ENCODE assay signal across 8 mouse cellular contexts in genomic region chr4:149922121-149922718, GRCm38 (mm10). TPM values are rescaled to one million over a fixed set of nuclear protein-coding genes. Genes with fewer than 3 reads are reported as not detected.
DNase-seq lines count a peak whose midpoint lies in the region; ATAC-seq lines count a peak whose summit lies in the region.

No protein-coding gene starts in this region.

- WGBS in embryonic facial prominence, embryonic 11.5 days, result 16% methylated on average over 14 of the region's 14 CpGs
- 30% methylated on average over 14 of the region's 14 CpGs for WGBS in heart, embryonic 11.5 days (ENCODE audit: insufficient replicate concordance)

- H3K9ac ChIP-seq in embryonic facial prominence, embryonic 11.5 days (replicated peaks; ENCODE audit: low read length), result peak overlapping the region; percentile 26; the same call in 1 of the 2 replicates
- H3K9ac ChIP-seq in heart, embryonic 11.5 days (ENCODE audit: low read depth, low read length), result no peak overlapping the region

- ATAC-seq in embryonic facial prominence, embryonic 11.5 days (replicated peaks; ENCODE audit: insufficient number of reproducible peaks, low FRiP score, low TSS enrichment, low read depth), result peak; percentile 77
- ATAC-seq in heart, embryonic 11.5 days (replicated peaks; ENCODE audit: insufficient number of reproducible peaks, low FRiP score, low TSS enrichment), result 0 out of 2 replicates have a peak, but pooled peaks have one; percentile 28
- ATAC-seq in inflammation-experienced regulatory T-cells, adult 6 months, result no peak

- no peaks in the 10 kb centered on the region for H3K9me3 ChIP-seq in embryonic facial prominence, embryonic 11.5 days (replicated peaks; ENCODE audit: control insufficient read depth, low read length)
- no peaks in the 10 kb centered on the region for H3K9me3 ChIP-seq in heart, embryonic 11.5 days (replicated peaks; ENCODE audit: control insufficient read depth, low read length)

- DNase-seq in ZHBTc4 (ENCODE audit: low read depth, low spot score), result peak; percentile 50
- DNase-seq in embryonic facial prominence, embryonic 11.5 days (ENCODE audit: low spot score), result peak; percentile 93
- DNase-seq in kidney, adult 8-10 months, result peak; percentile 36 to 41
- peak; percentile 87 for DNase-seq in lung, postnatal 36 days
- DNase-seq in testis, postnatal 14 days (ENCODE audit: low spot score), result peak; percentile 40
- DNase-seq in right cerebral cortex, postnatal 25 days, result no peak

- H3K4me3 ChIP-seq in embryonic facial prominence, embryonic 11.5 days (ENCODE audit: low read depth, low read length), result no peak overlapping the region
- no peak overlapping the region for H3K4me3 ChIP-seq in heart, embryonic 11.5 days (ENCODE audit: low read depth, low read length)

- no peaks in the 10 kb centered on the region for H3K27me3 ChIP-seq in embryonic facial prominence, embryonic 11.5 days (ENCODE audit: control insufficient read depth, insufficient read depth, low read length)
- H3K27me3 ChIP-seq in heart, embryonic 11.5 days (ENCODE audit: control insufficient read depth, insufficient read depth, low read length), result no peaks in the 10 kb centered on the region

- peak overlapping the region; percentile 85 for H3K27ac ChIP-seq in embryonic facial prominence, embryonic 11.5 days (replicated peaks; ENCODE audit: low read depth, low read length)
- H3K27ac ChIP-seq in heart, embryonic 11.5 days (ENCODE audit: low read depth, low read length), result peak overlapping the region; percentile 68

- no peaks in the 10 kb centered on the region for H3K36me3 ChIP-seq in embryonic facial prominence, embryonic 11.5 days (replicated peaks; ENCODE audit: control insufficient read depth, insufficient read depth, low read depth, low read length)
- H3K36me3 ChIP-seq in heart, embryonic 11.5 days (ENCODE audit: control insufficient read depth, insufficient read depth, low read length), result no peaks in the 10 kb centered on the region

- H3K4me1 ChIP-seq in embryonic facial prominence, embryonic 11.5 days (ENCODE audit: control insufficient read depth, insufficient read depth, low read length), result peaks cover 31% of the 10 kb centered on the region
- H3K4me1 ChIP-seq in heart, embryonic 11.5 days (ENCODE audit: control insufficient read depth, insufficient read depth, low read length), result peaks cover 30% of the 10 kb centered on the region

- 0 out of 2 replicates have a peak overlapping the region, but pooled peaks have one; percentile 7 for H3K4me2 ChIP-seq in embryonic facial prominence, embryonic 11.5 days (ENCODE audit: low read depth, low read length)
- no peak overlapping the region for H3K4me2 ChIP-seq in heart, embryonic 11.5 days

RNA-seq across cellular contexts. Expression of gene Spsb1, which starts 32.6 kb away (rescaled TPM):
- polyA plus RNA-seq in embryonic facial prominence, embryonic 11.5 days (2014; fragmentation: Nextera tagmentation; extraction: Ambion mirVana), result 16.7 and 18.8 TPM in 2 replicates
- 4.7 and 5.6 TPM in 2 replicates for polyA plus RNA-seq in heart, embryonic 11.5 days (2014; fragmentation: Nextera tagmentation; extraction: Ambion mirVana)
- polyA plus RNA-seq in inflammation-experienced regulatory T-cells, adult 6 months (2017; shearing (Covaris generic)), result 1 to 10 TPM; 1.7 to 8.9 (median 7.9) TPM
